Mouse (Mus musculus) E14TG2a.4 (cell line): ENCODE data around the gene Birc2.

Experiments used
- CTCF ChIP-seq: conservative IDR thresholded peaks from 2 replicates; pipeline ENCODE4 v1.5.1; 2014; ENCODE audit warnings: low read length
- NANOG ChIP-seq: IDR thresholded peaks from 2 replicates; pipeline ENCODE4 v1.6.1; 2014; ENCODE audit warnings: borderline replicate concordance, low read length, mixed read lengths

DNA sequence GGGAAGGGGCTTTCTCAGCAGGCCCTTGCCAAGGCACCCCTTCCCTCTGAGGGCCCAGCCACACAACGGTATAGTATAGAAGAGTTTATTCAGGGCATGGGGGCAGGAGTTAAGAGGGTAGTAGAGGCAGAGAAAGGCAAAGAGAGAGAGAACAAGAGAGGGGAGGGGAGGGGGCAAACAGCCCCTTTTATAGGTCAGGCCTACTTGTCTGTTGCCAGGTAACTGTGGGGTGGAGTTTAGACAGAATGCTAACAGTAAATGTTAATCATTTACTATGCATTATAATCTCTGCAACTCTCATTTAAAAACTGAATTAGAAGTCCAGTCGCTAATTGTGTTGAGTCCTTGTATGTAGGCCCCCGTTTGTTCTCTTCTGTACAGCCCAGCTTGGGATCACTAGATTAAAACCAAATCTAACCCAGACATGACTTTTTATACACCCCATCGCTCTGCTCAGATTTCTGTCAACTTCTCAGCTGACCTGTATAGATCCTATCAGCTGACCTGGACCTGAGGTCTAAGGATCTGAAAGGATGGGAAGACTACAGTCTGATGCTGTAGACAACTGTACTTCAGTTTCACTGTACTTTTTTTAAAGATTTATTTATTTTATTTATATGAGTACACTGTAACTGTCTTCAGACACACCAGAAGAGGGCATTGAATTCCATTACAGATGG lies 8.5 kb upstream of the Birc2 start:
- no peak for TF ChIP-seq NANOG
- TF ChIP-seq CTCF = no peak
